Comparison of ENCODE assay signal across 8 mouse cellular contexts in the genomic region with DNA sequence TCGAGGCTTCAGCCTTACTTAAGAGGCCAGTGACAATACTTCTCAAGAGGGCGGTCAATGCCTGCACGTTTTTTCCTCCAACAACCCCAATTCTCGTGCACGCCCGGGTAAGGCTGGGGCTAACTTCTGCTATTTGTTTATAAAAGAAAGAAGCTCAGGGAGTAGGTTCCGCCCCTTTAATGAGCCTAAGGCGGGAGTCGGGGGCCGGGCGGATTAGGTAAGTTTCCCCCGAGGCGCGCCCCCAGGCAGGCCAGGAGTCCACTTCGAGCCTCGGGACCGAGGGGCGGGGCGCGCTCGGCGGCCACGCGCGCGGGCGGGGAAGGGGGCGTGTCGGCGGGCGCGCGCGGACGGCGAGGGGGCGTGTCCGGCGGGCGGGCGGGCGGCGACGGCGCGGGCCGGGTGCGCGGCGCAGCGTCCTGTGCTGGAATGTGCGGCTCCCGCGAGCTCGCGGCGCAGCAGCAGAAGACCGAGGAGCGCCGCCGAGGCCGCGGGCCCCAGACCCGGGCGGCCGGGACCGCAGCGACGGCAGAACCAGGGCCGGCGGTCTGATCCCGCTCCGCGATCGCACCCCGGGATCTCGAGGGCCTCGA. TPM values are rescaled to one million over a fixed set of nuclear protein-coding genes. Genes with fewer than 3 reads are reported as not detected.
DNase-seq lines count a peak whose midpoint lies in the region; ATAC-seq and TF ChIP-seq lines count a peak whose summit lies in the region.

Gene Rest, plus strand, starts transcription at position 411 of the 590 bp plus-strand sequence.

- H3K27ac ChIP-seq in intestine, embryonic 14.5 days (ENCODE audit: low read depth), result peak within 1 kb of the TSS; percentile 98
- H3K27ac ChIP-seq in limb, embryonic 14.5 days (replicated peaks; ENCODE audit: low read depth, low read length), result peak within 1 kb of the TSS; percentile 98
- peak within 1 kb of the TSS; percentile 71 for H3K27ac ChIP-seq in midbrain, embryonic 14.5 days (replicated peaks; ENCODE audit: low read depth, low read length)

- H3K4me3 ChIP-seq in intestine, embryonic 14.5 days (ENCODE audit: low read depth, low read length), result peak within 1 kb of the TSS; percentile 84
- H3K4me3 ChIP-seq in limb, embryonic 14.5 days (replicated peaks; ENCODE audit: low read length), result peak within 1 kb of the TSS; percentile 95
- H3K4me3 ChIP-seq in midbrain, embryonic 14.5 days (replicated peaks; ENCODE audit: low read depth, low read length), result peak within 1 kb of the TSS; percentile 87

- H3K27me3 ChIP-seq in intestine, embryonic 14.5 days (replicated peaks; ENCODE audit: control insufficient read depth, insufficient read depth, low read length), result no peaks in the 10 kb centered on the region
- H3K27me3 ChIP-seq in limb, embryonic 14.5 days (ENCODE audit: control insufficient read depth, insufficient read depth, low read length), result no peaks in the 10 kb centered on the region
- no peaks in the 10 kb centered on the region for H3K27me3 ChIP-seq in midbrain, embryonic 14.5 days (ENCODE audit: control insufficient read depth, insufficient read depth, low read length)

- no peaks in the 10 kb centered on the region for H3K9me3 ChIP-seq in intestine, embryonic 14.5 days (ENCODE audit: control insufficient read depth, low read length)
- no peaks in the 10 kb centered on the region for H3K9me3 ChIP-seq in limb, embryonic 14.5 days (ENCODE audit: control insufficient read depth, low read length)
- H3K9me3 ChIP-seq in midbrain, embryonic 14.5 days (ENCODE audit: control insufficient read depth, low read length), result no peaks in the 10 kb centered on the region

- peak within 1 kb of the TSS; percentile 91 for H3K9ac ChIP-seq in intestine, embryonic 14.5 days (ENCODE audit: low read length)
- H3K9ac ChIP-seq in limb, embryonic 14.5 days (ENCODE audit: low read depth, low read length, severe bottlenecking), result peak within 1 kb of the TSS; percentile 96
- peak within 1 kb of the TSS; percentile 71 for H3K9ac ChIP-seq in midbrain, embryonic 14.5 days (replicated peaks; ENCODE audit: low read length)

- intact Hi-C loops in gastrocnemius, postnatal 36 days (cut with DNase I), result loop anchor here (5.0 kb wide), 1 partner anchor 42 kb away; no protein-coding TSS in a partner anchor

- peak; percentile 91 for ATAC-seq in intestine, embryonic 14.5 days (replicated peaks; ENCODE audit: low FRiP score, low TSS enrichment, low read depth)
- peak; percentile 89 for ATAC-seq in limb, embryonic 14.5 days (ENCODE audit: low FRiP score, low read depth)
- peak; percentile 83 for ATAC-seq in midbrain, embryonic 14.5 days (ENCODE audit: low FRiP score, low TSS enrichment)

- TF ChIP-seq POLR2A in limb, embryonic 14.5 days (IDR thresholded peaks at IDR 0.05; ENCODE audit: borderline replicate concordance, extremely low read depth, insufficient read depth, insufficient read length), result peak; percentile 87; the same call in 1 of the 2 replicates

- peaks cover 3% of the 10 kb centered on the region; the same call in 1 of the 2 replicates for H3K4me1 ChIP-seq in intestine, embryonic 14.5 days (replicated peaks; ENCODE audit: control insufficient read depth, insufficient read depth, low read length)
- peaks cover 11% of the 10 kb centered on the region for H3K4me1 ChIP-seq in limb, embryonic 14.5 days (ENCODE audit: control insufficient read depth, insufficient read depth, low read length)
- H3K4me1 ChIP-seq in midbrain, embryonic 14.5 days (ENCODE audit: control insufficient read depth, insufficient read depth, low read length), result peaks cover 14% of the 10 kb centered on the region; the same call in 1 of the 2 replicates

- under 1% methylated on average over 54 of the region's 78 CpGs for WGBS in intestine, embryonic 14.5 days
- under 1% methylated on average over 36 of the region's 78 CpGs for WGBS in limb, embryonic 14.5 days
- under 1% methylated on average over 52 of the region's 78 CpGs for WGBS in midbrain, embryonic 14.5 days

- peak within 1 kb of the TSS; percentile 52 for H3K4me2 ChIP-seq in intestine, embryonic 14.5 days (ENCODE audit: low read length)
- H3K4me2 ChIP-seq in limb, embryonic 14.5 days (replicated peaks; ENCODE audit: low read depth, low read length, severe bottlenecking), result peak within 1 kb of the TSS; percentile 42
- peak within 1 kb of the TSS; percentile 75 for H3K4me2 ChIP-seq in midbrain, embryonic 14.5 days (ENCODE audit: low read length)

- peak; percentile 88 for DNase-seq in 416B (ENCODE audit: low read depth)
- DNase-seq in adrenal gland, adult 2 months, result peak; percentile 91
- DNase-seq in embryo, embryonic 11 days, result peak; percentile 91
- DNase-seq in gastrocnemius, postnatal 36 days, result peak; percentile 63 to 64
- peak; percentile 92 for DNase-seq in intestine, embryonic 14.5 days (ENCODE audit: low spot score)
- peak; percentile 65 for DNase-seq in limb, embryonic 14.5 days (ENCODE audit: low spot score)
- DNase-seq in midbrain, embryonic 14.5 days, result peak; percentile 85
- peak; percentile 67 to 77 for DNase-seq in spleen, postnatal 36 days (ENCODE audit: low spot score in 2 of 2)

- peaks cover 21% of the 10 kb centered on the region for H3K36me3 ChIP-seq in intestine, embryonic 14.5 days (ENCODE audit: control insufficient read depth, insufficient read depth, low read length)
- peaks cover 22% of the 10 kb centered on the region for H3K36me3 ChIP-seq in limb, embryonic 14.5 days (ENCODE audit: control insufficient read depth, insufficient read depth, low read length)
- 0 out of 2 replicates have a peak, but pooled peaks cover 6% of the 10 kb centered on the region for H3K36me3 ChIP-seq in midbrain, embryonic 14.5 days (ENCODE audit: control insufficient read depth, insufficient read depth, low read length)

RNA-seq across cellular contexts. Expression of gene Rest, which starts in this region (rescaled TPM):
- total RNA-seq in adrenal gland, adult 2 months (2021), result 10 to 100 TPM; 18.9 to 19.6 TPM
- polyA plus RNA-seq in adrenal gland, adult 2 months (2012; rRNA removed), result 6.9 and 7.8 TPM in 2 replicates
- 1 to 10 TPM; 7.1 to 8.4 TPM for total RNA-seq in gastrocnemius, postnatal 36 days (2021)
- 33.6 and 35.7 TPM in 2 replicates for polyA plus RNA-seq in intestine, embryonic 14.5 days (2014; fragmentation: Nextera tagmentation; extraction: Ambion mirVana)
- polyA plus RNA-seq in limb, embryonic 14.5 days (2012; rRNA removed), result 27.9 and 28.2 TPM in 2 replicates
- polyA plus RNA-seq in limb, embryonic 14.5 days (2014; fragmentation: Nextera tagmentation; extraction: Ambion mirVana), result 47.0 and 58.2 TPM in 2 replicates
- polyA plus RNA-seq in midbrain, embryonic 14.5 days (2014; fragmentation: Nextera tagmentation; extraction: Ambion mirVana), result 5.6 and 8.4 TPM in 2 replicates

Comparison
In these comparisons a context has a peak if more than half of its experiments do, and no peak if none do; other contexts are left out.
1. Peak in every context shown above with its lines: DNase-seq, ATAC-seq, H3K4me3 ChIP-seq and H3K27ac ChIP-seq.